Mouse (Mus musculus) brown adipose tissue, adult 24 weeks (tissue): ENCODE data around the gene Moxd1. TPM values are rescaled to one million over a fixed set of nuclear protein-coding genes. Genes with fewer than 3 reads are reported as not detected.
"Not testable (repeated sequence)": the region's sequence is repeated elsewhere in the genome, so short reads cannot be mapped to it uniquely, and the experiment has no call there.

ENCODE experiments used
- H3K27ac ChIP-seq: fragments of 200-500 bp; replicated peaks from 2 replicates; pipeline ENCODE4 v1.5.1; 2012; ENCODE audit warnings: low read depth, mild to moderate bottlenecking, low read length
- H3K4me1 ChIP-seq: fragments of 200-500 bp; 2 replicates; pipeline ENCODE4 v1.6.1; 2012; ENCODE audit warnings: low read length, mixed read lengths; ENCODE audit not compliant: control insufficient read depth, insufficient read depth, insufficient read length
- H3K4me3 ChIP-seq: fragments of 200-500 bp; 2 replicates; pipeline ENCODE4 v1.5.1; 2012; ENCODE audit warnings: low read depth, mild to moderate bottlenecking, low read length, moderate library complexity; ENCODE audit not compliant: insufficient read depth
- polyA plus RNA-seq: library from polyadenylated mRNA; stranded (reverse); fragments of >200 nt; gene quantifications from 2 replicates; pipeline ENCODE4 v1.2.4, GENCODE M21; 2012; ENCODE audit not compliant: missing spikeins, insufficient read depth, insufficient read length

The Moxd1 gene
- polyA plus RNA-seq, 1 experiment = 0.55 TPM

DNA sequence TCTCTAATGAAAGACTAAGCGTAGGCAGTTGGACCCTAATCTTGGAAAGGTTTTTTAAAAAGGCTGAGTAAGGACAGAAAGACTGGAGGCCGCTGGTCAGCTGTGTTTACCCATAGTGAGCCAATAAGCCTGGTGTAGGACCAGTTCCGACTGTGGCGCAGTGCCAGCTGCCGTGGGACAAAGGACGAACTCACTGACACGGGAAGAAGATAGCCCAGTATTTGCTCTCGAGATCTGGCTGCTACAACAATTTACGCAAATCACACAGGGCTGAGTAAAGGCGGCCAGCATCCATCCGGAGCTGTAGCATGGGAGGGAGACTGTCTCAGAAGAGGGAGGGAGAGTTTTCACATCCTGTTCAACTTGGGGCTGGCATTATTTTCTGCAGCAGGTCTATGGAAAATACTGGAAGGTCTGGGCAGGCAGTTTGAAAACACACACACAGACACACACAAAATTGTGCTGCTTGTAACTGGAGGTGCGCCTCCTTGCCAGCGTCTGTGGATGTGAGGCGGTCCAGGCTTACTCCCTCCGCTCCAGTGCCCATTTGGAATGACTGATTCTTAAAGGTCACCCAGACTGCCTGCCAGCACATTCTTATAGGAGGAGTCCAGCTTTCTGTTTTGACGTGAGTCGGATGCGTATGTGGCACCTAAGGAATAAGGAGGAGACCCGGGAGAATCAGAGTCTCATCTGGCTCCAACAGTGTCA, 94.0 kb downstream of the Moxd1 start:
- H3K27ac ChIP-seq = no peak overlapping the region
- no peak overlapping the region for H3K4me3 ChIP-seq
- no peaks in the 10 kb centered on the region for H3K4me1 ChIP-seq

- H3K4me3 ChIP-seq = no peak overlapping the region
- no peaks in the 10 kb centered on the region for H3K4me1 ChIP-seq
- no peak overlapping the region for H3K27ac ChIP-seq
These were observed 97.0 kb downstream of the Moxd1 start for GRCm38 (mm10) chr10:24320326-24320725.

GRCm38 (mm10) chr10:24323066-24323465, 99.7 kb downstream of the Moxd1 start:
- Histone ChIP-seq H3K27ac (no peak overlapping the region), H3K4me3 (no peak overlapping the region), H3K4me1 (no peaks in the 10 kb centered on the region)

GRCm38 (mm10) chr10:24327265-24327664, 103.9 kb downstream of the Moxd1 start:
- not testable (repeated sequence) for H3K27ac ChIP-seq, H3K4me1 ChIP-seq, H3K4me3 ChIP-seq

DNA sequence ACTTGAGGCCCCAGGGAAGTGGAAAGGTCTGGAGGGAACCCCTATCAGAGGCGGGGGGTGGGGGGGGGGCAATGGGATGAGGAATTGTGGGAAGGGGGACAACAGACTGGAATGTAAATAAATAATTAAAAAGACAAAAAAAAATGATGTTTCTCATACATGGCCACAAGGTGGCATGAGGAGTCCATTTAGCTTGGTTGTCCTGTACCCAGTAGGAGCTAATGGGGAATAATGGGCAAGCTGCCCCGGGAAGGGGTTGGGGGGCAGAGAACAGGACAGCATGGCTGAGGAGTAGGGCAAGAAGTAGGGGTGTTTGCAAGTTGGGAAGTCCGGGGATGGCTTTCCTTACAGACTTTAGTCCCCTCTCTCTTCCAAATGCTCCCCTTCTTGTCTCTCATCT, 109.5 kb downstream of the Moxd1 start:
- no peak overlapping the region for H3K4me3 ChIP-seq
- H3K27ac ChIP-seq = no peak overlapping the region
- no peaks in the 10 kb centered on the region for H3K4me1 ChIP-seq

DNA sequence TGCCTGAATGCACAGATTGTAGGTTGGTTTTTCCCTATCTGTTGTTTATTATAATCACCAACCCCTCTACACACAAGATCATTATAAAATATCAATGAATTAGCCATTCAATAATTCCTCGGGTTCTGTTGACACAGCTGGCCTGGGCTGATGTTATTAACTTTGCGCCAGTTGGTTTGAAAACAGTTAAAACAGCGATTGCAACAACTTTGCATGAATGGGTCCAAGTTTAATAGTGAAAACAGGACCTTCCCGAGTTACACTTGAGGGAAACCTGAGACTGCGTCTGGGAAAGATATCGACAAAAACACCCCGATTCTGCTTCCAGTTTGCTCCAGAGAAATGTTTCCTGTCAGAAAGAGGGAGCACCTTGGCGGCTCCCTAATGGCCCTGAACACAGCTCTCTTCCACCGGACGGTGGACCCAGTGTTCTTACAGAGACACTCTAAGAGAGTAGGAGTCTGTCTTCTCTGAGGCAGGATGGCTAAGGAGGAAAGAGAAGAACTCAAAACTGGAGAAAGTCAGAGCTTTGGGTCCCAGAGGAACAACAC, 116.4 kb downstream of the Moxd1 start:
- no peak overlapping the region for H3K4me3 ChIP-seq
- no peaks in the 10 kb centered on the region for H3K4me1 ChIP-seq
- H3K27ac ChIP-seq = no peak overlapping the region

GRCm38 (mm10) chr10:24340551-24341213, 117.4 kb downstream of the Moxd1 start:
- Histone ChIP-seq H3K27ac (no peak overlapping the region), H3K4me1 (no peaks in the 10 kb centered on the region), H3K4me3 (no peak overlapping the region)

- H3K4me1 ChIP-seq = no peaks in the 10 kb centered on the region
- H3K27ac ChIP-seq = no peak overlapping the region
- H3K4me3 ChIP-seq = no peak overlapping the region
These were observed 117.9 kb downstream of the Moxd1 start for GRCm38 (mm10) chr10:24341214-24341589.

- no peaks in the 10 kb centered on the region for H3K4me1 ChIP-seq
These were observed 119.8 kb downstream of the Moxd1 start for GRCm38 (mm10) chr10:24343068-24343467.

More at GRCm38 (mm10) chr10:24343068-24343467, 119.8 kb downstream of the Moxd1 start:
- no peak overlapping the region for H3K4me3 ChIP-seq
- H3K27ac ChIP-seq = no peak overlapping the region

Other genes with a start within 250 kb of the Moxd1 start
- gene Taar6, start 237.9 kb upstream of the Moxd1 start, polyA plus RNA-seq = not detected in 2 replicates
- gene Taar7a, start 230.0 kb upstream of the Moxd1 start, polyA plus RNA-seq = not detected in 2 replicates
- gene Taar7b, start 223.6 kb upstream of the Moxd1 start, polyA plus RNA-seq = not detected in 2 replicates
- gene Taar7d, start 196.3 kb upstream of the Moxd1 start, polyA plus RNA-seq = not detected in 2 replicates
- not detected in 2 replicates for gene Taar7e, start 185.9 kb upstream of the Moxd1 start, polyA plus RNA-seq
- not detected in 2 replicates for gene Taar7f, start 174.0 kb upstream of the Moxd1 start, polyA plus RNA-seq
- not detected in 2 replicates for gene Taar8a, start 147.0 kb upstream of the Moxd1 start, polyA plus RNA-seq
- gene Taar8b, start 131.2 kb upstream of the Moxd1 start, polyA plus RNA-seq = not detected in 2 replicates
- gene Taar8c, start 121.6 kb upstream of the Moxd1 start, polyA plus RNA-seq = not detected in 2 replicates
- gene Taar9, start 114.0 kb upstream of the Moxd1 start, polyA plus RNA-seq = not detected in 2 replicates
- gene Stx7, start 74.2 kb upstream of the Moxd1 start, polyA plus RNA-seq = 35.7 and 40.4 TPM in 2 replicates